Mouse (Mus musculus): ENCODE results near the gene Pnldc1. TPM values are rescaled to one million over a fixed set of nuclear protein-coding genes. Genes with fewer than 3 reads are reported as not detected.
"Not testable (repeated sequence)": the region's sequence is repeated elsewhere in the genome, so short reads cannot be mapped to it uniquely, and the experiment has no call there.

Gene Pnldc1
- 1.5 and 2.9 TPM in 2 replicates for polyA plus RNA-seq (2014; fragmentation: Nextera tagmentation; extraction: Ambion mirVana)

GRCm38 (mm10) chr17:12909361-12910280 lies at the start of gene Pnldc1:
Gene Pnldc1, minus strand, starts transcription at chr17:12910230.
- WGBS, result 78% methylated on average over 35 of the region's 35 CpGs
- no peaks in the 10 kb centered on the region for H3K4me1 ChIP-seq (ENCODE audit: control insufficient read depth, insufficient read depth, low read length)
- no peak for ATAC-seq (ENCODE audit: insufficient number of reproducible peaks, insufficient read depth, low FRiP score, low read depth)
- no peaks in the 10 kb centered on the region for H3K9me3 ChIP-seq (ENCODE audit: control insufficient read depth, low read depth, low read length)
- H3K36me3 ChIP-seq (ENCODE audit: control insufficient read depth, insufficient read depth, low read length), result peaks cover 32% of the 10 kb centered on the region
- H3K4me3 ChIP-seq (ENCODE audit: low read depth, low read length), result no peak within 1 kb of the TSS
- H3K27ac ChIP-seq (ENCODE audit: low read length), result no peak within 1 kb of the TSS
- H3K9ac ChIP-seq (replicated peaks; ENCODE audit: low read depth, low read length), result no peak within 1 kb of the TSS
- H3K4me2 ChIP-seq (replicated peaks; ENCODE audit: low read depth, low read length), result no peak within 1 kb of the TSS
- no peaks in the 10 kb centered on the region for H3K27me3 ChIP-seq (ENCODE audit: control insufficient read depth, insufficient read depth, low read length)

DNA sequence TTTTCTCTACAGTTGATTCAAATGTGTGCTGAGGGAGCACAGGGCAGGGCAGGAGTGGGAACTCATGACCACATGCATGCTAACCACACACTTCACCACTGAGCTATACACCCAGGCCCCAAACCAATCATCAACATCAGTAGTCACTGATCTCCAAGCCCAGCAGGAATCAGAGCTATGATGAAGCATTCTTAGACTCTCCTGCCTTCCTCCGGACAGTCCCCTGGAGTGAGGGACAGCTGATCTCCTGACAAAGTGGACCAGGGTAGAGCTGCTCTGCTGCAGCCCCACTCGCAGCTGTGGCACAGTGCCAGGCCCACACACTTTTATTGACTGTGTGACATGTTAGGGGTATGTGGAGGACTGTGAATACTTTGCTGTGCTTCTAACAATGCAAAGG lies 49.3 kb upstream of the Pnldc1 start:
- H3K4me2 ChIP-seq (replicated peaks; ENCODE audit: low read depth, low read length); H3K4me3 ChIP-seq (ENCODE audit: low read depth, low read length); H3K9me3 ChIP-seq (ENCODE audit: control insufficient read depth, low read depth, low read length); H3K27ac ChIP-seq (ENCODE audit: low read length); H3K4me1 ChIP-seq (ENCODE audit: control insufficient read depth, insufficient read depth, low read length); H3K27me3 ChIP-seq (ENCODE audit: control insufficient read depth, insufficient read depth, low read length); H3K9ac ChIP-seq (replicated peaks; ENCODE audit: low read depth, low read length); ATAC-seq (ENCODE audit: insufficient number of reproducible peaks, insufficient read depth, low FRiP score, low read depth): not testable (repeated sequence)
- 29% methylated on average over 1 of the region's 2 CpGs for WGBS
- peaks cover 15% of the 10 kb centered on the region for H3K36me3 ChIP-seq (ENCODE audit: control insufficient read depth, insufficient read depth, low read length)

DNA sequence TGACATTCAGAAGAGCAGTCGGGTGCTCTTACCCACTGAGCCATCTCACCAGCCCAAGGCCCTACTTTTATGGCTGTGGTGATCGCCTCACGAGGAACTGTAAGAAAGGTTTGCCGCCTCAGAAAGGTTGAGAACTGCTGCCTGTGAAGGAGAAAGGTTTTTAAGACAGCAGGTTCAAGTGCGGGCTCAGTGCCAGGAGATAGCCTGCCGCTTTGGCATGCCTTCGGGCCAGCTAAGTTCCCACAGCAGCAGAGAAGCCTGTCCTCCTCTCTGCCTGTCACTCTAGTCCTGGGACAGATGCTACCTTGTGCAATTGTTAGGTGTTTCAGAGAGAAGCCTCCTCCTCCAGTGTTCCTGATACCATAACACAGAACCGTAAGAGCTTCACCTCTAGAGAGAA lies 46.6 kb upstream of the Pnldc1 start:
- Histone ChIP-seq H3K27me3 (ENCODE audit: control insufficient read depth, insufficient read depth, low read length) (no peaks in the 10 kb centered on the region), H3K4me1 (ENCODE audit: control insufficient read depth, insufficient read depth, low read length) (0 out of 2 replicates have a peak, but pooled peaks cover 4% of the 10 kb centered on the region), H3K4me3 (ENCODE audit: low read depth, low read length) (no peak overlapping the region), H3K36me3 (ENCODE audit: control insufficient read depth, insufficient read depth, low read length) (peaks cover 27% of the 10 kb centered on the region), H3K9ac (replicated peaks; ENCODE audit: low read depth, low read length) (no peak overlapping the region), H3K4me2 (replicated peaks; ENCODE audit: low read depth, low read length) (no peak overlapping the region), H3K9me3 (ENCODE audit: control insufficient read depth, low read depth, low read length) (no peaks in the 10 kb centered on the region), H3K27ac (ENCODE audit: low read length) (no peak overlapping the region)
- no peak for ATAC-seq (ENCODE audit: insufficient number of reproducible peaks, insufficient read depth, low FRiP score, low read depth)
- WGBS, result 96% methylated on average over 8 of the region's 8 CpGs

DNA sequence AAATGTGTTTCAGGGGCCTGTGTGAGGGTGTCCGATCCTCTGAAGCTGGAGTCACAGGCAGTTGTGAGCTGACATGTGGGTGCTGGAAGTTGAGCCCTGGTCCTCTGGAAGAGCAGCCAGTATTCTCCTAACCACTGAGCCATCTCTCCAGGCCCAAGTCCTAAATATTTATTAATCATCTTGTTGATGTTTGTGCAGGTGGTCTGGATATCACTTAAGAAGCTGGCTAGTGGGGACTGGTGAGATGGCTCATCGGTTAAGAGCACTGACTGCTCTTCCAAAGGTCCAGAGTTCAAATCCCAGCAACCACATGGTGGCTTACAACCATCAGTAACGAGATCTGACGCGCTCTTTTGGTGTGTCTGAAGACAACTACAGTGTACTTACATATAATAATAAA lies 39.6 kb upstream of the Pnldc1 start:
- Histone ChIP-seq H3K27me3 (ENCODE audit: control insufficient read depth, insufficient read depth, low read length) (no peaks in the 10 kb centered on the region), H3K4me3 (ENCODE audit: low read depth, low read length) (no peak overlapping the region), H3K4me1 (ENCODE audit: control insufficient read depth, insufficient read depth, low read length) (no peaks in the 10 kb centered on the region), H3K36me3 (ENCODE audit: control insufficient read depth, insufficient read depth, low read length) (peaks cover 51% of the 10 kb centered on the region), H3K9ac (replicated peaks; ENCODE audit: low read depth, low read length) (no peak overlapping the region), H3K4me2 (replicated peaks; ENCODE audit: low read depth, low read length) (no peak overlapping the region), H3K9me3 (ENCODE audit: control insufficient read depth, low read depth, low read length) (no peaks in the 10 kb centered on the region), H3K27ac (ENCODE audit: low read length) (no peak overlapping the region)
- ATAC-seq (ENCODE audit: insufficient number of reproducible peaks, insufficient read depth, low FRiP score, low read depth), result no peak
- 88% methylated on average over 5 of the region's 5 CpGs for WGBS

- Histone ChIP-seq H3K4me3 (ENCODE audit: low read depth, low read length) (no peak overlapping the region), H3K9me3 (ENCODE audit: control insufficient read depth, low read depth, low read length) (no peaks in the 10 kb centered on the region), H3K27me3 (ENCODE audit: control insufficient read depth, insufficient read depth, low read length) (no peaks in the 10 kb centered on the region), H3K4me1 (ENCODE audit: control insufficient read depth, insufficient read depth, low read length) (no peaks in the 10 kb centered on the region), H3K9ac (replicated peaks; ENCODE audit: low read depth, low read length) (no peak overlapping the region), H3K27ac (ENCODE audit: low read length) (no peak overlapping the region), H3K4me2 (replicated peaks; ENCODE audit: low read depth, low read length) (no peak overlapping the region), H3K36me3 (ENCODE audit: control insufficient read depth, insufficient read depth, low read length) (peaks cover 25% of the 10 kb centered on the region; the same call in 1 of the 2 replicates)
- ATAC-seq (ENCODE audit: insufficient number of reproducible peaks, insufficient read depth, low FRiP score, low read depth), result no peak
- WGBS, result 88% methylated on average over 6 of the region's 6 CpGs
Observed at GRCm38 (mm10) chr17:12942459-12943162, 32.6 kb upstream of the Pnldc1 start.

GRCm38 (mm10) chr17:12941543-12942260 lies 31.7 kb upstream of the Pnldc1 start:
- H3K27me3 ChIP-seq (ENCODE audit: control insufficient read depth, insufficient read depth, low read length), result no peaks in the 10 kb centered on the region
- no peaks in the 10 kb centered on the region for H3K9me3 ChIP-seq (ENCODE audit: control insufficient read depth, low read depth, low read length)
- no peak for ATAC-seq (ENCODE audit: insufficient number of reproducible peaks, insufficient read depth, low FRiP score, low read depth)
- H3K4me3 ChIP-seq (ENCODE audit: low read depth, low read length), result no peak overlapping the region
- no peaks in the 10 kb centered on the region for H3K4me1 ChIP-seq (ENCODE audit: control insufficient read depth, insufficient read depth, low read length)
- peaks cover 20% of the 10 kb centered on the region; the same call in 1 of the 2 replicates for H3K36me3 ChIP-seq (ENCODE audit: control insufficient read depth, insufficient read depth, low read length)
- whole genome bisulfite sequencing, result 70% methylated on average over 8 of the region's 8 CpGs
- H3K9ac ChIP-seq (replicated peaks; ENCODE audit: low read depth, low read length), result no peak overlapping the region
- H3K27ac ChIP-seq (ENCODE audit: low read length), result no peak overlapping the region
- no peak overlapping the region for H3K4me2 ChIP-seq (replicated peaks; ENCODE audit: low read depth, low read length)

- ATAC-seq (ENCODE audit: insufficient number of reproducible peaks, insufficient read depth, low FRiP score, low read depth), result peak; percentile 76; the same call in 1 of the 2 replicates
- no peaks in the 10 kb centered on the region for H3K27me3 ChIP-seq (ENCODE audit: control insufficient read depth, insufficient read depth, low read length)
- peak within 1 kb of the TSS; percentile 27 for H3K4me3 ChIP-seq (ENCODE audit: low read depth, low read length)
- no peak within 1 kb of the TSS for H3K27ac ChIP-seq (ENCODE audit: low read length)
- H3K9me3 ChIP-seq (ENCODE audit: control insufficient read depth, low read depth, low read length), result no peaks in the 10 kb centered on the region
- 11% methylated on average over 27 of the region's 27 CpGs for whole genome bisulfite sequencing
- H3K36me3 ChIP-seq (ENCODE audit: control insufficient read depth, insufficient read depth, low read length), result peaks cover 14% of the 10 kb centered on the region; the same call in 1 of the 2 replicates
- peak within 1 kb of the TSS; percentile 40 for H3K4me2 ChIP-seq (replicated peaks; ENCODE audit: low read depth, low read length)
- no peak within 1 kb of the TSS; the same call in 1 of the 2 replicates for H3K9ac ChIP-seq (replicated peaks; ENCODE audit: low read depth, low read length)
- no peaks in the 10 kb centered on the region for H3K4me1 ChIP-seq (ENCODE audit: control insufficient read depth, insufficient read depth, low read length)
Observed at GRCm38 (mm10) chr17:12940151-12940805, 30.2 kb upstream of the Pnldc1 start, which contains the start of gene Acat3. Gene Acat3, minus strand, starts transcription at chr17:12940600.

All from stomach, embryonic 14.5 days (tissue).